In genomic region chr13:93354420-93355278, GRCm38 (mm10) we compare ENCODE assay signal across 14 mouse cellular contexts. TPM values are rescaled to one million over a fixed set of nuclear protein-coding genes. Genes with fewer than 3 reads are reported as not detected.
DNase-seq lines count a peak whose midpoint lies in the region; ATAC-seq and TF ChIP-seq lines count a peak whose summit lies in the region.
"Had no signal": no experiment of that assay in that cellular context is flagged by ENCODE, and none has a peak within 500 bp of the region (broad histone marks: within the 10 kb centered on the region; RNA-seq: fewer than 3 reads in every experiment).

No protein-coding gene starts in this region.

- H3K4me1 ChIP-seq in liver, embryonic 12.5 days, result peaks cover 16% of the 10 kb centered on the region
- peaks cover 0 to 8% of the 10 kb centered on the region in 2 experiments; a peak in 2 of 4 replicates for H3K4me1 ChIP-seq in CH12.LX (ENCODE audit: control insufficient read depth in 1 of 2, insufficient read depth in 2 of 2)
- H3K4me1 ChIP-seq in heart, adult 2 months (ENCODE audit: control insufficient read depth, insufficient read depth, low read length), result no peaks in the 10 kb centered on the region
- H3K4me1 ChIP-seq: forebrain, embryonic 15.5 days had no signal

- no peak for ATAC-seq in liver, embryonic 12.5 days
- ATAC-seq in granulocyte monocyte progenitor cell, adult 5-6 weeks (replicated peaks; ENCODE audit: poor library complexity, severe bottlenecking), result peak; percentile 77
- ATAC-seq: forebrain, embryonic 15.5 days; intestine, embryonic 16.5 days had no signal

- TF ChIP-seq CTCF in CH12.LX (conservative IDR thresholded peaks at IDR 0.05 in 1 of 2, IDR thresholded peaks at IDR 0.05 in 1 of 2; ENCODE audit: low read depth in 2 of 2, low read length in 2 of 2), result no peak
- no peak for TF ChIP-seq CTCF in gastrocnemius, adult 2 months (IDR thresholded peaks at IDR 0.05)
- no peak for TF ChIP-seq CTCF in heart, adult 2 months (IDR thresholded peaks at IDR 0.05)

- in situ Hi-C loops in CH12.LX (cut with MboI; ENCODE audit: low pct_ligation_motif_present, low pct_unique_long_range_greater_than_20kb, low sequenced_read_pairs), result no loop called here

- TF ChIP-seq EP300 in CH12.LX (IDR thresholded peaks at IDR 0.05; ENCODE audit: low read length), result no peak
- TF ChIP-seq EP300 in heart, adult 2 months (IDR thresholded peaks at IDR 0.05; ENCODE audit: insufficient read depth, low read depth, low read length), result no peak

- TF ChIP-seq RAD21 in CH12.LX (IDR thresholded peaks at IDR 0.05; ENCODE audit: low read depth, low read length), result no peak

- TF ChIP-seq POLR2A in CH12.LX (IDR thresholded peaks at IDR 0.05; ENCODE audit: low read depth, low read length), result no peak
- no peak for TF ChIP-seq POLR2A in heart, adult 2 months (IDR thresholded peaks at IDR 0.05; ENCODE audit: insufficient read depth, low read depth, low read length)

- no peak for DNase-seq in liver
- DNase-seq in 416B (ENCODE audit: low read depth), result peak; percentile 57
- DNase-seq in CH12.LX (ENCODE audit: extremely low read depth), result peak; percentile 40
- no peak for DNase-seq in cerebellum, postnatal 14 days
- no peak for DNase-seq in gastrocnemius, adult 2 months
- no peak for DNase-seq in heart, adult 2 months
- DNase-seq: cerebellum, postnatal 36 days; heart, postnatal 14 days; layer of hippocampus, adult 9-11 months had no signal

- intact Hi-C loops in gastrocnemius, adult 2 months (cut with DNase I), result no loop called here
- intact Hi-C loops in heart, adult 2 months (cut with DNase I), result no loop called here

- H3K36me3 ChIP-seq in liver, embryonic 12.5 days, result peaks cover 16% of the 10 kb centered on the region
- H3K36me3 ChIP-seq in CH12.LX (replicated peaks in 1 of 2; ENCODE audit: control insufficient read depth in 1 of 2, insufficient read depth in 1 of 2, low read length in 1 of 2), result peaks cover 3 to 23% of the 10 kb centered on the region in 2 experiments
- no peaks in the 10 kb centered on the region for H3K36me3 ChIP-seq in heart, adult 2 months (ENCODE audit: control insufficient read depth, insufficient read depth, low read length)

- H3K27me3 ChIP-seq in liver, embryonic 12.5 days (replicated peaks), result no peaks in the 10 kb centered on the region
- no peaks in the 10 kb centered on the region for H3K27me3 ChIP-seq in CH12.LX (replicated peaks)
- no peaks in the 10 kb centered on the region for H3K27me3 ChIP-seq in heart, adult 2 months (ENCODE audit: control insufficient read depth, insufficient read depth, low read length)
- H3K27me3 ChIP-seq: forebrain, embryonic 15.5 days had no signal

- H3K9me3 ChIP-seq in liver, embryonic 12.5 days (replicated peaks), result no peaks in the 10 kb centered on the region
- H3K9me3 ChIP-seq in CH12.LX (replicated peaks; ENCODE audit: low read length), result no peaks in the 10 kb centered on the region
- H3K9me3 ChIP-seq: forebrain, embryonic 15.5 days had no signal

- WGBS in liver, embryonic 12.5 days (ENCODE audit: insufficient replicate concordance), result 73% methylated on average over 7 of the region's 7 CpGs
- WGBS in heart, adult 2 months, result 74% methylated on average over 7 of the region's 7 CpGs

- no peak overlapping the region for H3K4me2 ChIP-seq in liver, embryonic 12.5 days
- H3K4me2 ChIP-seq in CH12.LX (ENCODE audit: insufficient read depth, low read depth, poor library complexity, severe bottlenecking), result no peak overlapping the region
- H3K4me2 ChIP-seq: forebrain, embryonic 15.5 days had no signal

- dilution Hi-C loops in CH12.LX (cut with MboI; ENCODE audit: extremely low pct_ligation_motif_present, extremely low pct_unique_long_range_greater_than_20kb, low sequenced_read_pairs), result no loop called here

- 0 out of 2 replicates have a peak overlapping the region, but pooled peaks have one; percentile 26 for H3K27ac ChIP-seq in liver, embryonic 12.5 days
- H3K27ac ChIP-seq in CH12.LX (ENCODE audit: insufficient read depth, low read depth), result no peak overlapping the region
- no peak overlapping the region for H3K27ac ChIP-seq in gastrocnemius, adult 2 months
- no peak overlapping the region for H3K27ac ChIP-seq in heart, adult 2 months
- H3K27ac ChIP-seq: forebrain, embryonic 15.5 days; liver, embryonic 14.5 days had no signal

- no peak overlapping the region for H3K9ac ChIP-seq in liver, embryonic 12.5 days
- no peak overlapping the region for H3K9ac ChIP-seq in CH12.LX (ENCODE audit: insufficient read depth, low read depth)
- no peak overlapping the region for H3K9ac ChIP-seq in heart, adult 2 months (ENCODE audit: low read depth, low read length)
- H3K9ac ChIP-seq: forebrain, embryonic 15.5 days; liver, embryonic 14.5 days had no signal

- H3K79me2 ChIP-seq in CH12.LX (replicated peaks; ENCODE audit: control insufficient read depth, extremely low read depth, insufficient read depth, poor library complexity, severe bottlenecking), result no peaks in the 10 kb centered on the region
- H3K79me2 ChIP-seq in heart, adult 2 months (replicated peaks; ENCODE audit: control insufficient read depth, insufficient read depth, low read length), result no peaks in the 10 kb centered on the region

- H3K4me3 ChIP-seq in liver, embryonic 12.5 days, result no peak overlapping the region
- H3K4me3 ChIP-seq in CH12.LX (replicated peaks in 1 of 3; ENCODE audit: low read depth in 2 of 3, low read length in 2 of 3, poor library complexity in 1 of 3), result no peak overlapping the region
- H3K4me3 ChIP-seq in gastrocnemius, adult 2 months, result no peak overlapping the region
- no peak overlapping the region for H3K4me3 ChIP-seq in heart, adult 2 months
- H3K4me3 ChIP-seq: forebrain, embryonic 15.5 days had no signal

TF ChIP-seq in CH12.LX, 34 proteins besides CTCF, POLR2A, EP300 and RAD21:
- TF ChIP-seq POLR2AphosphoS2 (IDR thresholded peaks at IDR 0.05; ENCODE audit: low read depth, low read length) (no peak), ZKSCAN1 (IDR thresholded peaks at IDR 0.05; ENCODE audit: borderline replicate concordance, low read depth, low read length) (no peak), BHLHE40 (IDR thresholded peaks at IDR 0.05; ENCODE audit: low read depth, low read length) (no peak), UBTF (IDR thresholded peaks at IDR 0.05; ENCODE audit: low read depth, low read length) (no peak), RCOR1 (conservative IDR thresholded peaks at IDR 0.05; ENCODE audit: low read depth, low read length) (no peak), MAX (IDR thresholded peaks at IDR 0.05; ENCODE audit: low read length) (no peak), HCFC1 (IDR thresholded peaks at IDR 0.05; ENCODE audit: low read depth, low read length) (no peak), E2F4 (IDR thresholded peaks at IDR 0.05; ENCODE audit: insufficient replicate concordance, low read depth, low read length) (no peak), SMC3 (IDR thresholded peaks at IDR 0.05; ENCODE audit: low read depth, low read length) (no peak), NELFE (IDR thresholded peaks at IDR 0.05; ENCODE audit: low read depth, low read length) (no peak), MXI1 (IDR thresholded peaks at IDR 0.05; ENCODE audit: low read depth, low read length) (no peak), KAT2A (IDR thresholded peaks at IDR 0.05; ENCODE audit: insufficient replicate concordance, low read length) (no peak), USF1 (IDR thresholded peaks at IDR 0.05; ENCODE audit: low read depth, low read length) (no peak), MYC (IDR thresholded peaks at IDR 0.05; ENCODE audit: low read depth, low read length) (no peak), MAZ (IDR thresholded peaks at IDR 0.05; ENCODE audit: low read depth, low read length) (no peak), JUND (conservative IDR thresholded peaks at IDR 0.05; ENCODE audit: low read depth, low read length) (no peak), TCF12 (IDR thresholded peaks at IDR 0.05; ENCODE audit: low read depth, low read length) (no peak), MAFK (IDR thresholded peaks at IDR 0.05; ENCODE audit: insufficient replicate concordance, low read length) (no peak)

RNA-seq across cellular contexts. Expression of gene Homer1, which starts 55.2 kb away (rescaled TPM):
- 7.1 and 8.2 TPM in 2 replicates for polyA plus RNA-seq in liver, embryonic 12.5 days (2016; fragmentation: Nextera tagmentation; extraction: Ambion mirVana)
- 16.2 and 16.4 TPM in 2 replicates for total RNA-seq in CH12.LX (2012; rRNA removed)
- total RNA-seq in CH12.LX (2014; rRNA removed), result 32.2 and 35.7 TPM in 2 replicates
- 12.6 and 14.6 TPM in 2 replicates for polyA plus RNA-seq in CH12.LX (2012; ENCODE audit: insufficient read length, low read depth)
- 11.0 and 13.0 TPM in 2 replicates for total RNA-seq in granulocyte monocyte progenitor cell, adult 5-6 weeks (2014; fragmentation: Nextera tagmentation)
- 13.7 and 18.4 TPM in 2 replicates for total RNA-seq in granulocyte monocyte progenitor cell, adult 5-6 weeks (2017)
- total RNA-seq in gastrocnemius, adult 2 months (2021), result 100 to 1,000 TPM in 1 of 2 experiments, 10 to 100 TPM in 1; 97.0 to 104 TPM
- total RNA-seq in heart, adult 2 months (2021), result 10 to 100 TPM; 54.8 to 64.0 TPM
- polyA plus RNA-seq in heart, adult 2 months (2012; rRNA removed), result 6.6 and 19.9 TPM in 2 replicates

Comparison
In these comparisons a context has a peak if more than half of its experiments do, and no peak if none do; other contexts are left out.
1. DNase-seq: peak in 416B (single experiment) and CH12.LX (single experiment); none in liver (single experiment), cerebellum, postnatal 14 days (0 of 2), gastrocnemius, adult 2 months (single experiment) and heart, adult 2 months (0 of 2).